Comparison of ENCODE assay signal across 13 mouse cellular contexts in the genomic region with DNA sequence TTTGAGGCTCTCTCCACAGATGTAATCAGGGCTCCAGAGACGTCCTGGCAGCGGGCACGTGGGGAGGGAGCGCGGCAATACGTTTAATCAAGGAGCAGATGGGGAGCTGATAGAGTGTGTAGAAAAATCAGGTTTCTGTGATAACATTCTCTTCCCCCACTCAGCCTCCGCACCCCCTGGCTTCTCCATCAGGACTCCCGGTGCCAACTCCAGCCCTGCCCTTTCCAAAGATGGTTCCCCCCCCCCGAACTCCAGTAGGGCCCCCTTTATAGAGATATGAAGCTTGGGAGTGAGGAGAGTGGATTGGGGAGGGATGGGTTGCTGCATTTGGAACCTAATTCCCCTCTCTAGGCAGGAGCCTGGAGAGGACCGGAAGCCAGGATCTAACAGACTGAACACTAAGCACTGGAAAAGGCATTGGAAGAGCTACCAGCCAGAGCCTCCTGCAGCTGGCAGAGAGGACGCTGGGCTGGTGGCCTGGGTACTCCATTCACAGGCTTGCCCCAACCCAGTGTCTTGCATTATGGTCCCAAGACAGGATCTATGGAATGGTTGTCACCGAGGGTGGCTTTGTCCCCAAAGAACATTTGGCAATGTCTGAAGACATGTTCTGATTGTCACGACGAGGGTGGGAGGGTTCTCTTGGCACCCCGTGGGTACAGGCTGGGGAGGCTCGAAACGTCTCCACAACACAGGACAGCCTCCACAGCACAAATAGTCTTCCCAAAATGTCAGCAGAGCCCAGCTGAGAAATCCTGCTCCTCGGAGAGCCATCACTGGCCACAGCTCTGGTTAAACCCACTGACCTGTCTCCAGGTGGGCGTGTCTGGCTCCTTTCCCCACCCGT.
DNase-seq lines count a peak whose midpoint lies in the region; ATAC-seq and TF ChIP-seq lines count a peak whose summit lies in the region.
"Had no signal": no experiment of that assay in that cellular context is flagged by ENCODE, and none has a peak within 500 bp of the region (broad histone marks: within the 10 kb centered on the region; RNA-seq: fewer than 3 reads in every experiment).

No protein-coding gene starts in this region.

- peaks cover 17% of the 10 kb centered on the region for H3K4me1 ChIP-seq in forebrain, embryonic 16.5 days (replicated peaks; ENCODE audit: control insufficient read depth, insufficient read depth, low read length)
- H3K4me1 ChIP-seq in midbrain, embryonic 15.5 days, result peaks cover 14% of the 10 kb centered on the region
- no peaks in the 10 kb centered on the region; the same call in 1 of the 2 replicates for H3K4me1 ChIP-seq in heart, adult 2 months (ENCODE audit: control insufficient read depth, insufficient read depth, low read length)

- intact Hi-C loops in heart, adult 2 months (cut with DNase I), result no loop called here

- TF ChIP-seq POLR2A in brain, embryonic 14.5 days (IDR thresholded peaks at IDR 0.05; ENCODE audit: borderline replicate concordance, extremely low read depth, insufficient read depth, insufficient read length, poor library complexity, severe bottlenecking), result no peak
- no peak for TF ChIP-seq POLR2A in heart, adult 2 months (IDR thresholded peaks at IDR 0.05; ENCODE audit: insufficient read depth, low read depth, low read length)

- no peaks in the 10 kb centered on the region for H3K79me2 ChIP-seq in heart, adult 2 months (replicated peaks; ENCODE audit: control insufficient read depth, insufficient read depth, low read length)

- no peak for TF ChIP-seq EP300 in heart, adult 2 months (IDR thresholded peaks at IDR 0.05; ENCODE audit: insufficient read depth, low read depth, low read length)

- WGBS in forebrain, embryonic 16.5 days, result 60% methylated on average over 20 of the region's 20 CpGs
- 71% methylated on average over 20 of the region's 20 CpGs for WGBS in midbrain, embryonic 15.5 days
- 78% methylated on average over 20 of the region's 20 CpGs for WGBS in heart, adult 2 months

- H3K36me3 ChIP-seq in forebrain, embryonic 16.5 days (ENCODE audit: control insufficient read depth, insufficient read depth), result no peaks in the 10 kb centered on the region
- H3K36me3 ChIP-seq in midbrain, embryonic 15.5 days (replicated peaks), result no peaks in the 10 kb centered on the region
- no peaks in the 10 kb centered on the region for H3K36me3 ChIP-seq in heart, adult 2 months (ENCODE audit: control insufficient read depth, insufficient read depth, low read length)
- H3K36me3 ChIP-seq: heart, embryonic 15.5 days had no signal

- no peaks in the 10 kb centered on the region for H3K9me3 ChIP-seq in forebrain, embryonic 16.5 days (ENCODE audit: control insufficient read depth, low read length)
- H3K9me3 ChIP-seq in midbrain, embryonic 15.5 days, result no peaks in the 10 kb centered on the region
- H3K9me3 ChIP-seq: heart, embryonic 15.5 days had no signal

- H3K4me3 ChIP-seq in forebrain, embryonic 16.5 days (replicated peaks; ENCODE audit: low read length), result no peak overlapping the region
- H3K4me3 ChIP-seq in layer of hippocampus, adult 2 months, result no peak overlapping the region
- H3K4me3 ChIP-seq in midbrain, embryonic 15.5 days, result no peak overlapping the region
- no peak overlapping the region for H3K4me3 ChIP-seq in heart, adult 2 months
- H3K4me3 ChIP-seq: heart, embryonic 15.5 days had no signal

- H3K4me2 ChIP-seq in forebrain, embryonic 16.5 days (ENCODE audit: low read length), result no peak overlapping the region
- no peak overlapping the region for H3K4me2 ChIP-seq in midbrain, embryonic 15.5 days
- H3K4me2 ChIP-seq: heart, embryonic 15.5 days had no signal

- no peaks in the 10 kb centered on the region for H3K27me3 ChIP-seq in forebrain, embryonic 16.5 days (replicated peaks; ENCODE audit: control insufficient read depth, insufficient read depth, low read length)
- no peaks in the 10 kb centered on the region for H3K27me3 ChIP-seq in midbrain, embryonic 15.5 days (replicated peaks)
- no peaks in the 10 kb centered on the region for H3K27me3 ChIP-seq in heart, adult 2 months (ENCODE audit: control insufficient read depth, insufficient read depth, low read length)

- peak; percentile 68 for DNase-seq in brain, embryonic 14.5 days (ENCODE audit: low read depth)
- peak; percentile 62 to 83 for DNase-seq in layer of hippocampus, adult 2 months (ENCODE audit: low spot score in 2 of 2)
- DNase-seq in ovary, adult 18-20 months (ENCODE audit: low spot score), result no peak
- no peak for DNase-seq in heart, adult 2 months
- no peak for DNase-seq in spleen, postnatal 4 days (ENCODE audit: low spot score in 2 of 2)
- DNase-seq: cerebellum, postnatal 25 days; gastrocnemius, postnatal 36 days; kidney, adult 9 months; lung, adult 18-20 months; thymus, postnatal 25 days had no signal

- TF ChIP-seq CTCF in brain, embryonic 14.5 days (IDR thresholded peaks at IDR 0.05; ENCODE audit: borderline replicate concordance, extremely low read depth, insufficient read depth, insufficient read length), result no peak
- no peak for TF ChIP-seq CTCF in layer of hippocampus, adult 2 months (conservative IDR thresholded peaks at IDR 0.05)
- TF ChIP-seq CTCF in heart, adult 2 months (IDR thresholded peaks at IDR 0.05), result no peak

- peak overlapping the region; percentile 20 for H3K27ac ChIP-seq in forebrain, embryonic 16.5 days (ENCODE audit: low read length)
- H3K27ac ChIP-seq in layer of hippocampus, adult 2 months, result peak overlapping the region; percentile 82
- H3K27ac ChIP-seq in midbrain, embryonic 15.5 days, result no peak overlapping the region
- no peak overlapping the region for H3K27ac ChIP-seq in heart, adult 2 months
- H3K27ac ChIP-seq: heart, embryonic 15.5 days had no signal

- ATAC-seq in forebrain, embryonic 16.5 days, result peak; percentile 82
- peak; percentile 24; the same call in 1 of the 2 replicates for ATAC-seq in midbrain, embryonic 15.5 days (replicated peaks)

- H3K9ac ChIP-seq in forebrain, embryonic 16.5 days (replicated peaks; ENCODE audit: low read depth, low read length), result no peak overlapping the region
- no peak overlapping the region for H3K9ac ChIP-seq in midbrain, embryonic 15.5 days
- H3K9ac ChIP-seq in heart, adult 2 months (ENCODE audit: low read depth, low read length), result no peak overlapping the region
- H3K9ac ChIP-seq: heart, embryonic 15.5 days had no signal

Comparison
In these comparisons a context has a peak if more than half of its experiments do, and no peak if none do; other contexts are left out.
1. DNase-seq: peak in brain, embryonic 14.5 days (single experiment) and layer of hippocampus, adult 2 months (2 of 2); none in ovary, adult 18-20 months (single experiment), heart, adult 2 months (0 of 2) and spleen, postnatal 4 days (0 of 2).
2. H3K27ac ChIP-seq: peak in forebrain, embryonic 16.5 days (single experiment) and layer of hippocampus, adult 2 months (single experiment); none in midbrain, embryonic 15.5 days (single experiment) and heart, adult 2 months (single experiment).